Mouse (Mus musculus) naive thymus-derived CD4-positive, alpha-beta T cell, adult 2 months (primary cell): ENCODE measurements around the gene C330007P06Rik.
A peak's percentile ranks its signal among the peaks of the same experiment; 100 is the strongest.

Experiments used
- DNase-seq: peaks from one replicate; pipeline ENCODE4 v3.0.0-alpha.2; 2011; ENCODE audit warnings: low read depth

C330007P06Rik gene

DNA sequence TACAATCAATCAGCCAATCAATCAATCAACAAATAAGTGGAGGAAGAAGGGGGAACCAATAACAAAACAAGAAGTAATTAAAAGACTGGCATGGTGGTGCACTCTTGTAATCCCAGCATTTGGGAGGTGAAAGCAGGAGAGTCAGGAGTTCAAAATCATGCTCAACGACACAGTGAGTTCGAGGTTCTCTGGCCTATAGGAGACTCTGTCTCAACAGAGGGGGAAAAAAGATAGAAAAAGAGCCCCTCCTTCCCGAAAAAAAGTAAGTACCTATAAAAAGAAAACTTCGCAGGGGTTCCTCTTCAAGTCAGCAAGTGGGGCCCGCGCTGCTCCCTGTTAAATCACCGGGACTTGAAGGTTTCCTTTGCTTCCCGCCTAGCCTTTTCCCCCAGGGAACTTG, at the start of gene C330007P06Rik, which contains the start of gene Ube2a:
C330007P06Rik (minus strand) TSS at position 347 of the 400 bp plus-strand sequence.
Ube2a (plus strand) TSS at position 136 of the 400 bp plus-strand sequence.
- no peak for DNase-seq

DNA sequence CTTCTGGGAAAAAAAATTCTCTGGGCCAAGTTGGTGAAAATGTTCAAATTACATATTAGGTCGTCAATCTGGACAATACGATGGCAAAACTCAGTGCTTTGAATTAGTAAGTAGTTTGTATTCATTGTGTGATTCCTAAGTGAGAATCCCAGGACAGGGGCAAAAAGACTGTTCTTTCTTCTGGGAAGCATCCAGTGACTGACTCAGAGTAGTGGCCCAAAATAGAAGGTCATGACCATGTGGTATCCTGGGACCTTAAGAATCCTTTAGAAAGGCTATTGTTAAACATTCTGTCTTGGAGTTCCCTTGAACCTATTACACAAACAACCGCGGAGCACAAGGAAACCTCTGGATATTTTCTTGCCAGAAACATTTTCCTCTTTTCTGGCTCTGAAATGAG, 47.4 kb upstream of the C330007P06Rik start:
- DNase-seq = no peak

DNA sequence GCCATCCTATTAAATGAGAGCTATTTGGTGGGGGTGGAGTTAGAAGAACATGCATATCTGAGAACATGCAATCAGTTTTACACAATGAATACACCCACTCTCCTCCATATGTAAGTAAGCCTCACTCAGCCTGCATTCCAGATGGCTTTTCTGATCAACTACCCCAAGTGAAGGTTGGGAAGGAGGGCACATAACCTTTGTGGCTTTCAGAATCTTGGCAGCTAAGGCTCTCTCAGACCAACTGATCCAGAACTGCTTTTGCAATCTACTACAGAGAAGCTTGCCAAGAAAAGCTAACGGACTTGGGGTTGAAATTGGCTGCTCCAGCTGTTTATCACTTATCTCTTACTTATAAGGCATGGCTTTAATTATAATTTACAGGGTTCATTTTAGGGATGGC, 43.8 kb upstream of the C330007P06Rik start:
- DNase-seq = no peak

DNA sequence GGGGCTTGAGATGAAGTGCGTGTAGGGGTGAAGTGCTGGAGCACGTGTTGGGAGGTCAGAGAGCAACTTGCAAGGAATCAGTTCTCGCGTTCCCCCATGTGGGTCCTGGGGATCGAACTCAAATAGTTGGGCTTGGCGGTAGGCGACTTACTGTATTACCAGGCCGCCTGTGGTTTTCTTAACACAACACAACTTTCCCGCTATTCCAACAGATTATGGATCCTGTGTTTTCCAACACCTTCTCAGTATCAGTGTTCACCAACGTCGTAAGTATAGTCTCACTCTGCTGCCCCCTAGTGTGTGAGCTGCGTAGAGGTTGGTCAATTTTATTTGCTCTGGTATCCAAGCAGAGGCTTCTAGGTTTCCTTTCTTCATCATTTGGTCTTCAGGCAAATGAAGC, 37.4 kb upstream of the C330007P06Rik start:
- peak; percentile 70 for DNase-seq

DNA sequence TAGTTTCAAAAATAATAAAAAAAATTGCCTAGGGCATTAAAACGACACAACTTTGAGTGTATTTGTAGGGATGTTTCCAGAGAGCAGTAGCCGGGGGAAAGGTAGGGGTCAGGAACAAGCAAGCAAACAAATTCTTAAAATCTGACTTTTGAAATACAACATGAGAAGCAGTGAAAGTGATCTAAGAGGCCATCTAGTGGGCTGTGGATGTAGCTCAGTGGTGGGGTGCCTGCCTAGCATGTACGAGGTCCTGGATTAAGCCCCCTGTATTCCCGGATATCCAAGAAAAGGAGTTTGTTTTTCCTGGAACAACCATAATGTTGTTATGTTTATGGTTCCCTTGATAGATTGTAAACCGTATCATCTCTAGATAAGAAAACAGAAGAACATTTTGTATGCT, 32.6 kb upstream of the C330007P06Rik start:
- peak; percentile 23 for DNase-seq

DNA sequence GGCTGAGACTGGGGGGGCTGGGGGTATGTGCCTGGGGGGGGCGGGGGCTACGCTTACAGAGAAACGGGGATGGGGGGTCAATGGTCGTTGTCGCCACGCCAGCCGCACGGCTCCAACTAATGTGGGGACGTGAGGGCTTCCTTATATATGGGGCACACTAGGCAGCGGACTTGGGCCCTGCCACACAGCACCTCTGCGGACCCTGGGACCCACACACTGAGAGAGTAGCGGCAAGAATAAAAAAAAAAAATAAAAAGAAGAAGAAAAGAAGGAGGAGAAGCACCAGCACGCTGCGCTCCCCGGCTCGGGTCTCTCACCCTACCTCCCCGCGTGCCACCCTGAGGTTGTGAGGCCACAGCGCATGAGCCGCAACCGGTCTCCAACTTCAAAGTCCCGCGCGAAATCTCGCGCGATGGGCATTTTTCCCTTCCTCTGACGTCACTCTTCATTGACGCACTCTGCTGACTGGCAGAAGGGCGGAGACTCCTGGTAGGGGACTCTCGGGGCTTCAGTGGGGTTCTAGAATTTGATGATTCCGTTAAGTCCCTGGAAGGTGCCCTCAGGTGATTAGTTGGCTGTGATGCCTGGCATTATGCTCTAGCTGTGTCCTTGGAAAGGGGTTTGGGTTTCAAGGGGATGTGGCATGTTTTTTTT, 29.3 kb upstream of the C330007P06Rik start:
- DNase-seq = peak; percentile 95

DNA sequence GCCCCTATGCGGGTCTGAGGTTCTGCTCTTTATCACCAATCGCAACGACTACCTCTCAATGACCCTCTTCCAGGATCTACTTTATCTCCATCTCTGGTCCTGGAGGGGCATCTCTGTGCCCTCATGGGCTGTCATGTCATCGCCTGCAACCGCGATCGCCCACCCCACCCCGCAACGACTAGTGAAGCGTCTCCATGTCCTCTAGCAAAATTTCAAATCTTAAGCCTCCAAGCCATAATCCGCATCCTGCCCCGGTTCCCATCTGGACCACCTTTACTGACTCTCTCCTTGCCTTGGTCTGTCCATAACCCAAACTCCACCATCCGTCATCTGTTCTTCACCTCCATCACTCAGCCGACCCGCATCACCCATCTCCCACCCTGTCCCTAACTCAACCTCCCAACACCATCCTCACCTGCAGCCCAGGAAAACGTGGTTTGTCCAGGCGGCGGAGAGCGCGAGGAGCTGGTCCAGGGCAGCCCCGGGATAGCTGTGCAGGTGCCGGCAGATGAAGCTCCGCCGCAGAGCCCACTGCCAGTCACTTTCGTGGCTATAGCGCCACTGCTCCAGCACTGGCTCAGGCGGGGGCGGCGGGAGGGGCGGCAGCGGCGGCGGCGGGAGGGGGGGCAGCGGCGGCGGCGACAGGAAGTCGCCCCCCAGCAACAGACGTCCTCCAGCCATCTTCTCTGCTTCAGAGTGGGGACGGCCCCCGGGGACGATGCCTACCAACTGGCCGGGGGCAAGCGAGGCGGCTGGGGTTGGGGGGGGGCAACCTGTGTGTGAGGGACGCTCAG, 28.6 kb upstream of the C330007P06Rik start, which contains the start of gene Nkrf:
Nkrf (minus strand) TSS at position 579 of the 794 bp plus-strand sequence.
- DNase-seq = peak; percentile 57

DNA sequence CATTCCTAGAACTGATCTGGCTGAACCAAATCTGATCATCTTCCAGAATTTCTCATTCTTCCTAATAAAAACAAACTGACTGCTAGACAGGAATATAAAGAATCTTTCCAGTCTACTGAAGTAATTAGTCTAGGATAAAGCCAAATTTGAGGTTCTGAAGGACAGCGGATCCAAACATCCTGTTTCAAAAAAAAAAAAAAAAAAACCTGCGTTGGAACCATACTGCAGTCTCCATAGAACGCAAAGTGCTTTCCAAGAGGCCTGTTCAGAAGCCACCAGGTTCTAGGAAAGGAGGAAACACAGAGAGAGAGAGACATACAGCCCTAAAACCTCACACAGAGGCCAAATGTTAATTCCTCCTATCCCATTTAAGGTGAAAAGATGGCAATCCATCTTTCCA, 27.7 kb upstream of the C330007P06Rik start:
- DNase-seq = no peak

DNA sequence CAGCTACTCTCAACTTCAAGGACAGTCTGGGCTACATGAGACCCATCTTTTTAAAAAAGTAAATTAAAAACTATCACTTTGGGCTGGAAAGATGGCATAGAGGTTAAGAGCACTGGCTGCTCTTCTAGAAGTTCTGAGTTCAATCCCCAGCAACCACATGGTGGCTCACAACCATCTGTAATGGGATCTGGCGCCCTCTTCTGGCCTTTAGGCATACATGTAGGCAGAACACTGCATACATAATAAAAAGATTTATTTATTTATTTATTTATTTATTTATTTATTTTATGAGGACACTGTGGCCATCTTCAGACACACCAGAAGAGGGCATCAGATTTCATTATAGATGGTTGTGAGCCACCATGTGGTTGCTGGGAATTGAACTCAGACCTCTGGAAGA, 25.0 kb upstream of the C330007P06Rik start:
- DNase-seq = peak; percentile 61

DNA sequence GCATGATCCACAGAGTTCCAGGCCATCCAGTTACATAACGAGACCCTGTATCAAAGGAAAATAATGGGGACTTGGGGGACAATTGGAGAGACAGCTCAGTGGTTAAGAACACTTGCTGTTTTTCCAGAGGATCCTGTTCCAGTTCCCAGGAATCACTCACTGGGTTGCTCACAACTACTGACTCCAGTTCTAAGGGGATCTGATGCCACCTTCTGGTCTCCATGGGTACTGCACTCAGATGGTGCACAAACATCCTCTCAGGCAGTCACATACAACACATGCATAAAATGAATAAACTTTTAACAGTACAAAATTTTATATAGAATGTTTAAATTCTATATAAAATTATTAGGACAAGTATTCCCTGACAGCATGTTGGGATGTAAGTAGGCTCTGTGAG, 10.8 kb upstream of the C330007P06Rik start:
- peak; percentile 44 for DNase-seq

DNA sequence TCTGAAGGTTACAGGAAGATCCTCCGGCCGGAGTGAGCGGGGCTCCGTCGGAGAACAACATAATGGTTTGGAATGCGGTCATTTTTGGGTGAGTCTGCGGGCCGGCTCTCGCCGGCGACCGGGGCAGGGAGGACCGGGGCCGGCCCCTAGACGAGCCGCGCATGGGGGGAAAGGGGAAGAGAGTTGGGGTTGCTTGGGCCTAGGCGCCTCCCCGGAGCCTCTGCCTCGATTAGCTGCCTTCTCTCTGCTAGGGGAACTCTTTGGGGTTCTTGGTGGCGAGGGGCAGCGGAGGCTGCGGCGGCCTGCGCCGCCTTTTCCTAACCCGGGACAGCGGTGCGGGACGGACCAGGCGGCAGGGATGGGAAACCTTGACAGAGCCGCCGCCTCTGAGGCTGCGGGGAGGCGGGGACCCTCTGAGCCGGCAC, 805 bp upstream of the C330007P06Rik start:
- no peak for DNase-seq

DNA sequence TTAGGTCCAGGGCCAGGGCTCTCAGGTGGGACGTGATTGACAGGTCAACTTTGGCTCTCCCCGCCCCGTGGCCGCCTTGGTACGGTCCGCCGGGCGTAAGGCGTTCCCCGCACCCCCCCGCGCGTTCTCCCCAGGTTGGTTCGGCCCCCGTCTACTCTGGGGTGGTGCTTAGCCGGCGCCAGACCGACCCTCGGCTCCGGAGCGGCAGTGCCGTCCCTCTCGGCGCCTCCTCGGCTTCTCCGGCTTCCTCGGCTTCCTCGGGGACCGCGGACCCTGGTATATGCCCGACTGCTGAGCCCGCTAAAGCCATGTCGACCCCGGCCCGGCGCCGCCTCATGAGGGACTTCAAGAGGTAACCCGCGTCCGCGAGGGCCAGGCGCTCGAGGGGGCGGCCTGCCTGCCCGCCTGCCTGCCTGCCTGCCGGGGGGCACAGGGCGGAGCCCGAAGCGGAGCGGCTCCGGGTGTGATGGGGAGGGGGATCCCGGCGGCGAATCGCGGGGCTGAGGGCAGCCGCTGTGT, 326 bp upstream of the C330007P06Rik start:
- peak; percentile 87 for DNase-seq

DNA sequence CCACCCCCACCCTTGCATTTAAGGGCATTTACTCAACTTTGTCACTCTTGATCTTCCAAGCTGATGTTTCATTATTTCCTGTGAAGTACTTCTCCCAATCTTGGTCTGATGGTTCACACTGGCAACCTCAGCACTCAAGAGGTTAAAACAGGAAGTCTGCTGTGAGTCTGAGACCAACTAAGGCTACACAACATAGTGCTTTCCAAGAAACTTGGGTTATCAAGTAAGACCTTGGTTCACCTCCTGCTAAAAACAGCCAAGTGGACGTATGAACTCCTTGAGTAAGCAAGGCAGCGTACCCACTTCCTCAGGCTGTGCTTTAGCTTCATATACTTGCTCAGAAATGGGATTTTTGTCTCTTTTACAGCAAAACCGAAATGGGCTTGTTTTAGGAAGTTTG, 3.5 kb downstream of the C330007P06Rik start:
- DNase-seq = no peak

DNA sequence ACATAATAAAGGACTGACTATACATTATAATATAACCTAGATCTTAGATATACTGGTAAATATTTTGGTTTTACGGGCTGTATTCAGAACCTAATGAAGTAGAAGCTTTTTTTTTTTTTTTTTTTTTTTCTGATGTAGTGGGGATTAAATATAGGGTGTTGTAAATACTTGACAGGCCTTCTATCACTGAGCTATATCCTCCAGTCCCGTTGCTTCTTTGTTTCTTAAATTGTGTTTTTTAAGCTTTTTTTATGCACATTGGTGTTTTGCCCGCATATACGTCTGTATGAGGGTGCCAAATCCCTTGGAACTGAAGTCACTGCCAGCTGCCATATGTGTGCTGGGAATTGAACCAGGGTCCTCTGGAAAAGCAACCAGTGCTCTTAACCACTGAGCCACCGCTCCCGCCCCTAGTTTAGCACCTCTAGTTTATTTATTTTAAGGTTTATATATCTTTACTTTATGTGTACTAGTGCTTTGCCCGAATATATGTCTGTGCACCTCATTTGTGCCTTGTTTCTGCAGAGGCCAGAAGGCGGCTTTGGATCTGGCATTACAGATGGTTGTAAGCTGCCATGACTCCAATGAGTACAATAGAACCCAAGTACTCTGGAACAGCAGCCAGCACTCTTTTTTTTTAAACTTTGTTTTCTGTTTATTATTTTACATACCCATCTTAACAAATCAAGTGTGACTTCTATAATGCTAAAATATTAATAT, 9.1 kb downstream of the C330007P06Rik start:
- DNase-seq = no peak

DNA sequence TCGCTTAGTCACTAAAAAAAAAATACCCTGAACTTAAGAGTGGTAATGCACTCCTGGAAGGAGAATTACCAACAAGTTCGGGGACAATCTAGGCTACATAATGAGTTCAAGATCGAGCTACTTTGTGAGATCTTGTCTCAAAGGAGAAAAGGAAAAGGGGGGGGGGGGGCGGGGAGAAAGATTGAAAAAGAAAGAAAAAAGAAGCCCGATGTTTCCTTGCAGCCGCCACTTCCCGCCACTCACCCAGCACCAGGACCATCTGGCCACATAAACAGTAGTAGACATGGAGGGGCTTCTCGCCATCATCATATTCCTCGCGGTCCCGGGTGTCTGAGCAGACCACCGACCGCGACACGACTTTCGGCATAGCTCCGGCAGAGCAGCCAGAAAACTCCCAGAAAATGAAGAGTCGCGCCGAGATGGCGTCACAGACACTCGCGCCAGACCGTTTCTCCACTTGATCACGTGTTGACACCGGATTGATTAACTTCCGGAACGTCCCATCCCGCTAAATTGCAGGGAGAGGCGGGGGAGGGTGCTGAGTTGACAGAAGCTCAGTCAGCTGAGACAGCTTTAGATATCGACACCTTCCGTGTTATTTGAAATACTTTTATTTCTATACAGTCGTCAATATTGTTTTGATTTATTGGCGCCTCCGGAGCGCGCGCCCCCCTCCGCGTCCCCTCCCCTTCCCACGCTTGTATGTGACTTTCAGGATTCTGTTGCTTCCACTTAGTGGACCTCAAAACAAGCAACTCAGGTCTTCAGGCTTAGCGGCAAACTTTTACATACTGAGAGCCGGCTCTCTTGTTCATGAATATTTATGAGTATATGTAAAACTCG, 9.9 kb downstream of the C330007P06Rik start:
- DNase-seq = peak; percentile 84

DNA sequence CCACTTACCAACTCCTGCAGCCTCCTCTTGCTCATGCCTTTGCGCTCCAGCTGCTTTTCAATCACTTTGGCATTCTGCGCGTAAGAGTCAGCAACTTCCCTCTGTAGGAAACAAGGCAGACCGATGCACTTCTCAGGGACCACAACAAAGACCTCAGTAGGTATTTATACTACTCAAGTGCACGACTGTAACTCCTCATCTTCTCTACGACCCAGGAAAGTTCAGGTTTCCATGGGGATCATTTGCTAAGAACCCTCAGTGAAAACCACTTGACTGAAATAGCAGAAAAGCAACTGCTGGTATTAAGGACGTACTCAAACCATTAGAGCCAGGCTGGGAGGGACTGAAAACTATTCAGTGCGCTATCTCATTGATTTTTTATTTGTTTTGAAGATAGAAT, 21.3 kb downstream of the C330007P06Rik start:
- DNase-seq = no peak

DNA sequence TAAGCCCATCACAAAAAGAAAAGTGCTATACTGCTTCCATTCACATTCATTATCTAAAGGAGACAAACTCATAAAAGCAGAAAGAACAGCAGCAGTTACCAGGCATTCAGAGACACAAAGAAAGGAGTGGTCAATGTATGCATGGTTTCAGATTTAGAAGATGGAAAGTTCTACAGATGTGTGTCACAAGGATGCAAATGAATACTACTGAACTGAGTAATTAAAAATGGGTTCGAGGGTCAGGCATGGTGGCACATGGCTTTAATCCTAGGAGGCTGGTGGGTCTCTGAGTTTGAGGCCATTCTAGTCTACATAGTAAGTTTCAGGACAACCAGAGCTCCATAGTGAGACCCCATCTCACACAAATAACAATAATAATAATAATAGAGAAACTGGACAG, 26.8 kb downstream of the C330007P06Rik start:
- DNase-seq = no peak

DNA sequence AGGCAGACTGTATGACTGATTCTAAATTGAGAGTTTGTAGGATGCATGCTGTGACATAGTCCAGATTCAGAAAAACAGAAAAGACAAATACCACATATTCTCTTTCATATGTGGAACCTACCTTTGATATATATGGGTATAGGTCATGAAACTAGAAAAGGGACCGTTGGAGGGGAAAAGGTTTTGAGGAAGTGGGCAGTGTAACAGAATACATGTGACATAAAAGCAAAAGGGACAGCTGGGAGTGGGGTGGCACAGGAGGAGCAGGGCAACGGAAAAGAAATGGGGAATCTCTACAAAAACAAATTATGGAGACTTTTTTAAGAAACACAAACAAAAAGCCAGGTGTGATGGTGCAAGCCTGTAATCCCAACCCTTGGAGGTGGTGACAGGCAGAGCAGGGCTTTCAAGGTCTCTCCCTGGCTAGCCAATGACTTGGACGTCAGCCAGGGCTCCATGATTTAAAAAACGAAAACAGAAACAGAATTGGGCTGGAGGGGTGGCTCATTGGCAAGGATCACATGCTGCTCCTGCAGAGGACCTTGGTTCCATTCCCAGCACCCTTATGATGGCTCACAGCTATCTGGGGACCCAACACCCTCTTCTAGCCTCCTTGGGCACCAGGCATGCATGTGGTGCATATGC, 30.4 kb downstream of the C330007P06Rik start:
- no peak for DNase-seq

DNA sequence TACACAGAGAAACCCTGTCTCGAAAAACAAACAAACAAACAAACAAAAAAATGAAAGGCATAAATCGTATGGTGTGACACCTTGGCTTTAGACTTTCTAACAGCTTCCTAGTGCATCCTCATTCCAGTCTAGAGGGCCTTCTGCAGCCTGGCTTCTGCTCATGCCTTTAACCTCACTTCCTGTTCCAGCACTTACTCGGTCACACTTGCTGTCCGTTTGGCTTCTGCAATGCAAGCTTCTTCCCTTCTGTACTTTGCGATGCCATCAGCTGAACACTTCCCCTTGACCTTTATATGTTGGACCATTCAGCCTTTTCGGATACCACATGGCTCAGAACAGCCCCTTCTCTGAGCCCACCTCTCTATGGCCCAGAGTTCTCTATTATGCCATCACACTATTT, 32.2 kb downstream of the C330007P06Rik start:
- DNase-seq = no peak

DNA sequence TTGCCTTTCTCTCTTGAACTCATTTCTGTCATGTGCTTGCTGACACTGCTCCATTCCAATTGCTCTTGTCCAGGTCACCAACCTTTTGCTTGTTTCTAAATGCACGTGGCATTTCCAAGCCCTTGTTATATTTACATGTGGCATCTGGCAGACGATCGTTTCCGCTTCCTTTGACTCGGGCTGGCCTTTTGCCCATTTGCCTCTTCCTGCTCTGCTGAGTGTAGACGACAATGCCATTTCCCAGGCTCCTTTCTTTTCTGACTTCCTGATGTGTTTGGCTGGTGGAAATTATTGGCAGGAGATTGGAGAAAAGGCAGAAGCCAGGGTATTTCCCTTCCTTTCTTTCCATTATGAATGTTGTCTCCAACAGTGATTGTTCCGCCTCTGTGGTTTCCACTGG, 34.5 kb downstream of the C330007P06Rik start:
- DNase-seq = no peak

DNA sequence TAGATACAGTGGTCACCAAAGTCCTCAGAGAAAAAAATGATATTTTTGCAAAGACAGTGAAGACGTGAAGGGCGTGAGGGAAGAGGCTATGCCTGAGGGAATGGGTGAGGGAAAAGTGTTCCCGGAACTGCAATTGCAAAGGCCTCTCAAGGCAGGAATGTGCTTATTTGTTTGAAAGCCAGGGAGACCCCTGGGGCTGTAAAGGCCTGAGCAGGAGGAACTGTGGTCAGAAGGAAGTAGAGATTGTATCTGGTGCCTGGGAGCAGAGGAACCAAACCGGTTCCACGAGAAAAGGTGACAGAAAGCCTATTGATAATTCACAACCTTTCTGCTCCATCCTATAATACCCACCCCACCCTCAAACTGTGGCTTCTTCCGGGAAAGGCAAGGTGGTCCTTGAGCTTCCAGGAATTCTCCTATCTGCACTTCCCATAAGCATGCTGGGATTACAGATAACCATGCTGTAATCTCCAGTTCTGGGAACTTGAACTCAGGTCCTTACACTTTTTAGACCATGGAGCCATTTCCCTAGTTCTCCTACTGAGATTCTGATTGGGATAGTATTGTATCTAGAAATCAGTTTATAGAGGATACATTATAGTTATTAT, 36.7 kb downstream of the C330007P06Rik start:
- no peak for DNase-seq
